Mouse (Mus musculus): Measurements from ENCODE around the gene Myo16. TPM values are rescaled to one million over a fixed set of nuclear protein-coding genes. Genes with fewer than 3 reads are reported as not detected.

Gene Myo16
- polyA plus RNA-seq, 1 experiment = not detected

GRCm38 (mm10) chr8:10316201-10316600, 162.5 kb downstream of the Myo16 start:
- Histone ChIP-seq H3K9me3 (no peaks in the 10 kb centered on the region), H3K4me1 (no peaks in the 10 kb centered on the region), H3K36me3 (replicated peaks; ENCODE audit: low read length) (no peaks in the 10 kb centered on the region), H3K4me3 (replicated peaks) (no peak overlapping the region), H3K27me3 (replicated peaks) (no peaks in the 10 kb centered on the region)
- no peak for TF ChIP-seq FLI1 (IDR thresholded peaks at IDR 0.05; ENCODE audit: low read length)
- TF ChIP-seq GATA1 (IDR thresholded peaks at IDR 0.05; ENCODE audit: borderline replicate concordance, low read length) = no peak

GRCm38 (mm10) chr8:10318103-10318502, 164.4 kb downstream of the Myo16 start:
- Histone ChIP-seq H3K9me3 (no peaks in the 10 kb centered on the region), H3K4me1 (no peaks in the 10 kb centered on the region), H3K36me3 (replicated peaks; ENCODE audit: low read length) (no peaks in the 10 kb centered on the region), H3K27me3 (replicated peaks) (no peaks in the 10 kb centered on the region), H3K4me3 (replicated peaks) (no peak overlapping the region)
- TF ChIP-seq GATA1 (IDR thresholded peaks at IDR 0.05; ENCODE audit: borderline replicate concordance, low read length) (no peak), FLI1 (IDR thresholded peaks at IDR 0.05; ENCODE audit: low read length) (no peak)

GRCm38 (mm10) chr8:10350451-10350850, 196.7 kb downstream of the Myo16 start:
- Histone ChIP-seq H3K27me3 (replicated peaks) (no peaks in the 10 kb centered on the region), H3K9me3 (peaks cover 4% of the 10 kb centered on the region), H3K4me1 (no peaks in the 10 kb centered on the region), H3K4me3 (replicated peaks) (no peak overlapping the region), H3K36me3 (replicated peaks; ENCODE audit: low read length) (no peaks in the 10 kb centered on the region)
- no peak for TF ChIP-seq GATA1 (IDR thresholded peaks at IDR 0.05; ENCODE audit: borderline replicate concordance, low read length)
- no peak for TF ChIP-seq FLI1 (IDR thresholded peaks at IDR 0.05; ENCODE audit: low read length)

- peaks cover 20% of the 10 kb centered on the region for H3K9me3 ChIP-seq
- H3K4me1 ChIP-seq = no peaks in the 10 kb centered on the region
- no peaks in the 10 kb centered on the region for H3K36me3 ChIP-seq (replicated peaks; ENCODE audit: low read length)
- no peak for TF ChIP-seq GATA1 (IDR thresholded peaks at IDR 0.05; ENCODE audit: borderline replicate concordance, low read length)
- no peak for TF ChIP-seq FLI1 (IDR thresholded peaks at IDR 0.05; ENCODE audit: low read length)
- no peaks in the 10 kb centered on the region for H3K27me3 ChIP-seq (replicated peaks)
- H3K4me3 ChIP-seq (replicated peaks) = no peak overlapping the region
Observed at GRCm38 (mm10) chr8:10358711-10359110, 205.0 kb downstream of the Myo16 start.

- H3K4me1 ChIP-seq = no peaks in the 10 kb centered on the region; the same call in 1 of the 2 replicates
- H3K4me3 ChIP-seq (replicated peaks) = no peak overlapping the region
- peaks cover 15% of the 10 kb centered on the region for H3K9me3 ChIP-seq
- H3K36me3 ChIP-seq (replicated peaks; ENCODE audit: low read length) = no peaks in the 10 kb centered on the region
- H3K27me3 ChIP-seq (replicated peaks) = no peaks in the 10 kb centered on the region
- TF ChIP-seq FLI1 (IDR thresholded peaks at IDR 0.05; ENCODE audit: low read length) (no peak), GATA1 (IDR thresholded peaks at IDR 0.05; ENCODE audit: borderline replicate concordance, low read length) (no peak)
Observed at GRCm38 (mm10) chr8:10362949-10363348, 209.2 kb downstream of the Myo16 start.

- Histone ChIP-seq H3K36me3 (replicated peaks; ENCODE audit: low read length) (no peaks in the 10 kb centered on the region), H3K4me1 (no peaks in the 10 kb centered on the region; the same call in 1 of the 2 replicates), H3K9me3 (peaks cover 6% of the 10 kb centered on the region), H3K4me3 (replicated peaks) (no peak overlapping the region), H3K27me3 (replicated peaks) (no peaks in the 10 kb centered on the region)
- TF ChIP-seq GATA1 (IDR thresholded peaks at IDR 0.05; ENCODE audit: borderline replicate concordance, low read length) (no peak), FLI1 (IDR thresholded peaks at IDR 0.05; ENCODE audit: low read length) (no peak)
Observed at GRCm38 (mm10) chr8:10363654-10364406, 210.1 kb downstream of the Myo16 start.

- no peak overlapping the region for H3K4me3 ChIP-seq (replicated peaks)
- no peaks in the 10 kb centered on the region for H3K27me3 ChIP-seq (replicated peaks)
- TF ChIP-seq FLI1 (IDR thresholded peaks at IDR 0.05; ENCODE audit: low read length) (no peak), GATA1 (IDR thresholded peaks at IDR 0.05; ENCODE audit: borderline replicate concordance, low read length) (no peak)
- H3K4me1 ChIP-seq = no peaks in the 10 kb centered on the region; the same call in 1 of the 2 replicates
- no peaks in the 10 kb centered on the region for H3K9me3 ChIP-seq
- H3K36me3 ChIP-seq (replicated peaks; ENCODE audit: low read length) = no peaks in the 10 kb centered on the region
Observed at GRCm38 (mm10) chr8:10366141-10366540, 212.4 kb downstream of the Myo16 start.

GRCm38 (mm10) chr8:10372571-10372970, 218.9 kb downstream of the Myo16 start:
- Histone ChIP-seq H3K9me3 (no peaks in the 10 kb centered on the region), H3K4me3 (replicated peaks) (no peak overlapping the region), H3K4me1 (no peaks in the 10 kb centered on the region; the same call in 1 of the 2 replicates), H3K27me3 (replicated peaks) (no peaks in the 10 kb centered on the region), H3K36me3 (replicated peaks; ENCODE audit: low read length) (no peaks in the 10 kb centered on the region)
- TF ChIP-seq GATA1 (IDR thresholded peaks at IDR 0.05; ENCODE audit: borderline replicate concordance, low read length) (no peak), FLI1 (IDR thresholded peaks at IDR 0.05; ENCODE audit: low read length) (no peak)

GRCm38 (mm10) chr8:10387143-10387542, 233.4 kb downstream of the Myo16 start:
- no peaks in the 10 kb centered on the region for H3K4me1 ChIP-seq
- H3K27me3 ChIP-seq (replicated peaks) = peaks cover 4% of the 10 kb centered on the region
- no peaks in the 10 kb centered on the region for H3K9me3 ChIP-seq
- no peak overlapping the region for H3K4me3 ChIP-seq (replicated peaks)
- H3K36me3 ChIP-seq (replicated peaks; ENCODE audit: low read length) = no peaks in the 10 kb centered on the region
- no peak for TF ChIP-seq GATA1 (IDR thresholded peaks at IDR 0.05; ENCODE audit: borderline replicate concordance, low read length)
- TF ChIP-seq FLI1 (IDR thresholded peaks at IDR 0.05; ENCODE audit: low read length) = no peak

- no peaks in the 10 kb centered on the region for H3K9me3 ChIP-seq
- no peaks in the 10 kb centered on the region for H3K36me3 ChIP-seq (replicated peaks; ENCODE audit: low read length)
- H3K4me3 ChIP-seq (replicated peaks) = no peak overlapping the region
Observed at GRCm38 (mm10) chr8:10391096-10391683, 237.5 kb downstream of the Myo16 start.

More at GRCm38 (mm10) chr8:10391096-10391683, 237.5 kb downstream of the Myo16 start:
- Histone ChIP-seq H3K4me1 (no peaks in the 10 kb centered on the region), H3K27me3 (replicated peaks) (peaks cover 4% of the 10 kb centered on the region)
- TF ChIP-seq GATA1 (IDR thresholded peaks at IDR 0.05; ENCODE audit: borderline replicate concordance, low read length) (no peak), FLI1 (IDR thresholded peaks at IDR 0.05; ENCODE audit: low read length) (no peak)

Data from megakaryocyte, embryonic 14.5 days (primary cell).